Mouse (Mus musculus) embryonic stem cell, embryonic (primary cell): ENCODE data around the gene Zfp575.

Experiments
- CTCF ChIA-PET, 4 experiments: fragments of 300-600 bp in 2 of 4; fragments of 350-600 bp in 2 of 4; sonication (Branson Sonifier 250); formaldehyde crosslinking; loops; one replicate each; lab custom pipeline; 2022; ENCODE audit warnings: inconsistent platforms in 2 of 4; lab: Charles Lee
- POLR2A ChIA-PET, 4 experiments: fragments of 300-600 bp in 2 of 4; fragments of 350-600 bp in 2 of 4; sonication (Branson Sonifier 250); formaldehyde crosslinking; loops; one replicate each; lab custom pipeline; 2022; ENCODE audit warnings: antibody characterized with exemption in 4 of 4, inconsistent platforms in 1 of 4; lab: Charles Lee

Gene Zfp575

DNA sequence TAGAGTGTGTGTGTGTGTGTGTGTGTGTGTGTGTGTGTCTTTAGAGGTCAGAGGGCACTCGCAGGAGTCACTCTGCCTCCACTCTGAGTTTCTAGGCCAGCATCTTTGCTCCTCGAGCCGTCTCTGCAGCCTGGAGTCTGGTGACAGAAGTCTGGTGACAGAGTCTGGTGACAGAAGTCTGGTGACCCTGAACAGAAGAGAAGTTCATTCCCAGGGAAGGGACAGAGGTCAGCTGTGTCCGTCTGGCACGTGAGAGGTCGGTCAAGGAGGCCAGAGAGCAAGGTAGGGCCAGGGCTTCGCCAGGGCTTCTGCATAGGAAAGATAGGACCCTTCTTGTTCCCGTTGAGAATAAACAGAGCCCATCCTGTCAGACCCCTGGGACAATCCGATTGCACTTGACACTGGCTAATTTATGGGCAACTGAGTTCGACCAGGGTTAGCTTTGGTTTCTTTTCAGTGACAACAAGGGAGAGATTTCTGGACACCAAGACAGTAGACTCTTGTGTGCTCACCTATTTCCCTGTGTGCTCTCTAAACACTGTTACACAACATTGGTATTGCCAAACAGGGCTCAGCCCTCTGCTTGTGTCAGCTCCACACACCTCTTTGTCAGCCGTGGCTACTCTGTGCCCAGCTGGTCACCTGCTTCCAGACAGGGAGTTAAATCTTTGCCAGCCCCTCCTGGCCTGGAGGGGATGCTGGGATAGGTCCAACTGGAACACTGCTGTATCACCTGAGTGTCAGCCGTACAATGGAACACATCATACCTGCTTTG lies 35.3 kb downstream of the Zfp575 start:
- ChIA-PET POLR2A (interaction anchor here in 2 of 4 experiments (0.6 to 2.2 kb wide), 6 partner anchors 11 to 236 kb away, joined by 3 to 9 read pairs (median 3); partner anchors contain the start of genes Irgc1 (in 1 of the 2) and Zfp94 (in 1 of the 2)), CTCF (interaction anchor here in 2 of 4 experiments (0.9 to 1.1 kb wide), 3 partner anchors 13 to 47 kb away, joined by 3 to 4 read pairs (median 3); no protein-coding TSS in a partner anchor)

DNA sequence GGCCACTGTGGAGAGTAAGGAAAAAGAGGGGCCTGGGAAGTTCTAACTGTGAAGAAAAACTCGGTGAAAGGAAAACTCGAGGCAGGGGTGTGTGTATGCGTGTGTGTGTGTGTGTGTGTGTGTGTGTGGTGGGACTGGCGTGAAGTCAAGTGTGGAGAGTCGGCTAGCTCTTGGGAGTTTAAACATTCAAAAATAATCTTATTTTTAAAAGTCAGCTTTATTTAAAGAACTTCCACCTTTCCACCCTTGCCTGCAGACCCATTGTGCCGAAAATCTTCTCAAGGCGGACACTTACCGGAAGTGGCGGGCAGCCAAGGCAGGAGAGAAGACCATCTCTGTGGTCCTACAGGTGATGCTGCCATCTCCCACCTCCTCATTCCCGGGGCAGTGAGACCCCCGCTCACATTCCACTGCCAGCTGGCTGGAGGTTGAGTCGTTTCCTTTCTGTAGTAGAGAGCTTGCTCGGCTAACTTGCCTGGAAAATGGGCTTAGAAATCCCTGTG lies 39.9 kb downstream of the Zfp575 start:
- ChIA-PET CTCF (interaction anchor here (0.6 to 5.7 kb wide), 6 partner anchors 14 to 183 kb away, joined by 3 to 64 read pairs (median 6); partner anchors contain the start of gene Irgq (in 1 of the 4)), POLR2A (interaction anchor here in 3 of 4 experiments (0.7 to 3.0 kb wide), 14 partner anchors 11 to 304 kb away, joined by 3 to 26 read pairs (median 4); partner anchors contain the start of genes Irgq (in 2 of the 3), Smg9 (in 1 of the 3) and Zfp428 (in 1 of the 3))

- ChIA-PET POLR2A (interaction anchor here in 3 of 4 experiments (0.7 to 4.3 kb wide), 31 partner anchors 8 to 337 kb away, joined by 3 to 31 read pairs (median 4); partner anchors contain the start of genes Irgq (in 3 of the 3), Smg9 (in 2 of the 3), AC161166.1 (in 1 of the 3) and Cadm4 (in 1 of the 3)), CTCF (interaction anchor here (0.6 to 5.7 kb wide), 18 partner anchors 12 to 115 kb away, joined by 3 to 64 read pairs (median 3); partner anchors contain the start of gene Irgq (in 2 of the 4))
Measured at GRCm38 (mm10) chr7:24546634-24547389, 40.6 kb downstream of the Zfp575 start.

- POLR2A ChIA-PET = interaction anchor here in 3 of 4 experiments (0.7 to 4.3 kb wide), 27 partner anchors 9 to 147 kb away, joined by 3 to 31 read pairs (median 4); partner anchors contain the start of genes Irgq (in 3 of the 3), AC161166.1 (in 1 of the 3), Cadm4 (in 1 of the 3) and Smg9 (in 1 of the 3)
- CTCF ChIA-PET = interaction anchor here (0.8 to 5.7 kb wide), 17 partner anchors 12 to 116 kb away, joined by 3 to 64 read pairs (median 3); partner anchors contain the start of genes Irgq (in 2 of the 4) and Phldb3 (in 1 of the 4)
Measured at GRCm38 (mm10) chr7:24546068-24546614, 41.3 kb downstream of the Zfp575 start, which contains the start of the genes Pinlyp and Xrcc1. TSS of gene Pinlyp (minus strand) at chr7:24546118. TSS of gene Xrcc1 (plus strand) at chr7:24546289.

DNA sequence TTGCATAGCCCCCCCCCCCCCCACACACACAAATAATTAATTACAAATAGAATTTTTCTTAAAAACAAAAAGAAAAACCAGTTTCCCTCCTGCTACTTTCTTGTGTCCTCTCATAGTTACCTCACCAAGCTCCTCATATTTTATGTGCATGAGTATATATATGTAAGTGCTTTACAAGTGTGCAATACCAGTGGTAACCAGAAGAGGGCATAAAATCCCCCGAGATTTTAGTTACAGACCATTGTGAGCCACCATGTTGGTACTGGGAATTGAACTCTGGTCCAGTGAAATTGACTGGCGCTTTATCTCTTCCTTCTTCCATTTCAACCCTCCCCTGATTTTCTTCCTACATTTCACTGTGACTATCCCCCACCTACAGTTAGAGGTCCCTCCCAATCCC lies 42.9 kb downstream of the Zfp575 start:
- CTCF ChIA-PET = interaction anchor here (0.5 to 5.7 kb wide), 18 partner anchors 11 to 235 kb away, joined by 3 to 64 read pairs (median 4); partner anchors contain the start of genes Ethe1 (in 1 of the 4) and Irgq (in 1 of the 4)

GRCm38 (mm10) chr7:24539686-24540085 lies 47.8 kb downstream of the Zfp575 start:
- POLR2A ChIA-PET = interaction anchor here in 2 of 4 experiments (0.8 to 2.8 kb wide), 8 partner anchors 9 to 24 kb away, joined by 3 to 12 read pairs (median 3); partner anchors contain the start of gene Irgq (in 2 of the 2)

More for the DNA sequence above, 42.9 kb downstream of the Zfp575 start:
- POLR2A ChIA-PET = interaction anchor here (0.6 to 4.3 kb wide), 8 partner anchors 11 to 37 kb away, joined by 3 to 31 read pairs (median 4); partner anchors contain the start of gene Irgq (in 2 of the 4)

DNA sequence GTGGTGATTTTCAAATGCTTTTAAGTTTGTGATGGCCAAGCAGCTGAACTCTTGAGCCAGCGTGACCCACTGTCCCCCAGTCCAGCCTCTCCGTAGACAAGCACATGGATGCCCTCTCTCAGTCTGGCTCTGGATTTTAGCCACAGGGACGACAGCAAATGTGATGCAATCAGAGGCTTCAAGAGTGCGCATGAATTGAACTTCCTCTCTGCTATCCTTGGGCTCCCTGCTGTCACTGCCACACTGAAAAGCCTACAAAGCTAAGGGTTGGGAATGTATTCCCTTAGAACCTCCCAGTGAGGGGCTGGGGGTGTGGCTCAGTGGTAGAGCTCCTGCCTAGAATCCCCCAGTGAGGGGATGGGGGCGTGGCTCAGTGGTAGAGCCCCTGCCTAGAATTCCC lies 48.7 kb downstream of the Zfp575 start:
- CTCF ChIA-PET = interaction anchor here (0.6 to 1.6 kb wide), 9 partner anchors 8 to 771 kb away, joined by 3 to 8 read pairs (median 3); partner anchors contain the start of gene Irgq (in 1 of the 4)

More at GRCm38 (mm10) chr7:24539686-24540085, 47.8 kb downstream of the Zfp575 start:
- CTCF ChIA-PET = interaction anchor here in 2 of 4 experiments (0.7 to 1.4 kb wide), 3 partner anchors 9 to 25 kb away, joined by 3 read pairs; partner anchors contain the start of gene Irgq (in 1 of the 2)

GRCm38 (mm10) chr7:24538154-24538553 lies 49.3 kb downstream of the Zfp575 start:
- POLR2A ChIA-PET = interaction anchor here in 3 of 4 experiments (0.6 to 3.6 kb wide), 18 partner anchors 7 to 650 kb away, joined by 3 to 15 read pairs (median 4); partner anchors contain the start of genes Irgq (in 2 of the 3), Pinlyp (in 2 of the 3) and Xrcc1 (in 2 of the 3)
- CTCF ChIA-PET = interaction anchor here (0.6 to 1.6 kb wide), 10 partner anchors 13 to 246 kb away, joined by 3 to 6 read pairs (median 3); no protein-coding TSS in a partner anchor

More for the DNA sequence above, 48.7 kb downstream of the Zfp575 start:
- POLR2A ChIA-PET = interaction anchor here in 2 of 4 experiments (0.9 to 2.8 kb wide), 10 partner anchors 8 to 75 kb away, joined by 3 to 12 read pairs (median 4); partner anchors contain the start of gene Irgq (in 2 of the 2)

DNA sequence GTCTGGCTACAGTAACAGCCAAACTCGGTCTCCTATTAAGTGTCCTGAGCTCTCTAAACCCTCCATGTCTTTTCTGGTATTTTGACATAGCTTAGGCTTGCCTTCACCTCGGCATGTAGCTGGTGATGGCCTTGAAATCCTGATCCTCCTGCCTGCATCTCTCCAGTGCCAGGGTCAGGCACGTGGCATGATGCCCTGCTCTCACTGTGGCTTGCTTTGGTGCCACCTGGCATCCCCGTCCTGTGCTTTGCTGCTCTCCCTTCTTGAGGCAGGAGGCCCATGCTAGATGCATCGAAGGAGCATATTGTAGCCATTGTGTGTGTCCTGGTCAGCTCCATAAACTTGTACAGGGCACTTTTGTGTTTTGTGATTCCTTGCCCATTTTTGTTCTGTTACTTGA lies 49.9 kb downstream of the Zfp575 start:
- CTCF ChIA-PET = interaction anchor here in 2 of 4 experiments (0.6 to 1.6 kb wide), 3 partner anchors 26 to 246 kb away, joined by 3 to 4 read pairs (median 3); no protein-coding TSS in a partner anchor
- POLR2A ChIA-PET = interaction anchor here in 3 of 4 experiments (0.6 to 3.6 kb wide), 14 partner anchors 9 to 651 kb away, joined by 3 to 15 read pairs (median 4); partner anchors contain the start of genes Pinlyp (in 2 of the 3), Xrcc1 (in 2 of the 3) and Cadm4 (in 1 of the 3)

GRCm38 (mm10) chr7:24537081-24537480 lies 50.4 kb downstream of the Zfp575 start:
- CTCF ChIA-PET = interaction anchor here in 1 of 4 experiments (0.7 to 1.6 kb wide), 2 partner anchors 26 to 36 kb away, joined by 3 read pairs; no protein-coding TSS in a partner anchor
- POLR2A ChIA-PET = interaction anchor here in 3 of 4 experiments (0.6 to 3.6 kb wide), 8 partner anchors 9 to 79 kb away, joined by 3 to 15 read pairs (median 5); partner anchors contain the start of genes Pinlyp (in 2 of the 3), Xrcc1 (in 2 of the 3) and Cadm4 (in 1 of the 3)

GRCm38 (mm10) chr7:24534301-24534700 lies 53.1 kb downstream of the Zfp575 start:
- POLR2A ChIA-PET = interaction anchor here in 3 of 4 experiments (0.6 to 7.1 kb wide), 19 partner anchors 11 to 730 kb away, joined by 3 to 87 read pairs (median 9); partner anchors contain the start of genes Pinlyp (in 3 of the 3), Xrcc1 (in 3 of the 3), Zfp428 (in 2 of the 3) and AC161166.1 (in 1 of the 3)
- CTCF ChIA-PET = interaction anchor here in 2 of 4 experiments (0.6 to 6.7 kb wide), 17 partner anchors 10 to 744 kb away, joined by 3 to 73 read pairs (median 5); partner anchors contain the start of genes Pinlyp (in 2 of the 2), Xrcc1 (in 2 of the 2), Cadm4 (in 1 of the 2) and Ethe1 (in 1 of the 2)
